Mouse (Mus musculus) cerebellum, postnatal 25 days (tissue): ENCODE measurements around the gene Mrpl39.
A peak's percentile ranks its signal among the peaks of the same experiment; 100 is the strongest.

Experiments
- DNase-seq, 2 experiments: peaks; one replicate each; pipeline ENCODE4 v3.0.0; 2021; ENCODE audit warnings: mixed read lengths in 2 of 2

Gene Mrpl39

GRCm38 (mm10) chr16:84735166-84736105, at the start of gene Mrpl39:
Gene Mrpl39, minus strand, starts transcription at chr16:84735742.
- DNase-seq: peak; percentile 98 to 99

- no peak for DNase-seq
These were observed 49.4 kb upstream of the Mrpl39 start for GRCm38 (mm10) chr16:84784966-84785365.

GRCm38 (mm10) chr16:84783279-84783678, 47.7 kb upstream of the Mrpl39 start:
- DNase-seq: no peak

- no peak for DNase-seq
These were observed 44.2 kb upstream of the Mrpl39 start for GRCm38 (mm10) chr16:84779718-84780117.

- DNase-seq: no peak
These were observed 43.5 kb upstream of the Mrpl39 start for GRCm38 (mm10) chr16:84778861-84779630.

GRCm38 (mm10) chr16:84778431-84778830, 42.9 kb upstream of the Mrpl39 start:
- DNase-seq: no peak

- DNase-seq: no peak
These were observed 40.7 kb upstream of the Mrpl39 start for GRCm38 (mm10) chr16:84776089-84776784.

- DNase-seq: no peak
These were observed 39.8 kb upstream of the Mrpl39 start for GRCm38 (mm10) chr16:84775356-84775755.

- DNase-seq: peak; percentile 29 to 41
These were observed 39.3 kb upstream of the Mrpl39 start for GRCm38 (mm10) chr16:84774761-84775231.

GRCm38 (mm10) chr16:84774003-84774703, 38.6 kb upstream of the Mrpl39 start, which contains the start of gene Jam2:
Gene Jam2, plus strand, starts transcription at chr16:84774123.
- DNase-seq: peak; percentile 38 to 47

GRCm38 (mm10) chr16:84773268-84773861, 37.8 kb upstream of the Mrpl39 start:
- no peak for DNase-seq

- no peak for DNase-seq
These were observed 37.1 kb upstream of the Mrpl39 start for GRCm38 (mm10) chr16:84772496-84773267.

GRCm38 (mm10) chr16:84771461-84771860, 35.9 kb upstream of the Mrpl39 start:
- no peak for DNase-seq

- DNase-seq: no peak
These were observed 35.3 kb upstream of the Mrpl39 start for GRCm38 (mm10) chr16:84770891-84771290.

- DNase-seq: no peak
These were observed 34.3 kb upstream of the Mrpl39 start for GRCm38 (mm10) chr16:84769619-84770464.

- no peak for DNase-seq
These were observed 33.6 kb upstream of the Mrpl39 start for GRCm38 (mm10) chr16:84769182-84769581.

- DNase-seq: no peak
These were observed 32.4 kb upstream of the Mrpl39 start for GRCm38 (mm10) chr16:84767956-84768355.

- DNase-seq: no peak
These were observed 10.3 kb upstream of the Mrpl39 start for GRCm38 (mm10) chr16:84745721-84746306.

- no peak for DNase-seq
These were observed 9.4 kb upstream of the Mrpl39 start for GRCm38 (mm10) chr16:84744703-84745490.
